Mouse (Mus musculus) inflammation-experienced regulatory T-cells, adult 16 weeks (primary cell): ENCODE results near the gene Khnyn. TPM values are rescaled to one million over a fixed set of nuclear protein-coding genes. Genes with fewer than 3 reads are reported as not detected.

Experiments used
- polyA plus RNA-seq: library from polyadenylated mRNA; unstranded; fragments of 100-300 nt; shearing (Covaris generic); gene quantifications from one replicate; pipeline ENCODE4 v1.2.1, GENCODE M21; 2017

Gene Khnyn
- polyA plus RNA-seq, result 131 TPM

DNA sequence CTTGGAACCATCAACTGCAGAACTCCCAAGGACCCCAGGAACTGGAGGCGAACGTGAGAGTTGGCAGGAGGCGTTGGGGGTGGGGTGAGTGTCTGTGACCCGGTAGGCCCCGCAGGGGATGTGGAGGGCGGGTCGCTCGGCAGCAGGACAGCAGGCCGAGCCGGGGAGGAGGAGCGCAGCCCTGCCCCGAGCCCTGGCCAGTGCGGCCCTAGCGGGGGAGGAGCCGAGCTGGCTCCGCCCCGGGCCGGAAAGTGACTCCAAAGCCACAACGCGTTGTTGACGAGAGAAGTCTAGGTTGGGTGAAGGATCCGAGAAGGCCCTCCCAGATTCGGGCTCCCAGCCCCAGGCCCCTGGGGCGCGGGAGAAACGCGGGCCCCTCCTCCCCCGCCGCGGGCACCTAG, at the start of gene Khnyn:
Khnyn (plus strand) TSS at position 235 of the 401 bp plus-strand sequence.

DNA sequence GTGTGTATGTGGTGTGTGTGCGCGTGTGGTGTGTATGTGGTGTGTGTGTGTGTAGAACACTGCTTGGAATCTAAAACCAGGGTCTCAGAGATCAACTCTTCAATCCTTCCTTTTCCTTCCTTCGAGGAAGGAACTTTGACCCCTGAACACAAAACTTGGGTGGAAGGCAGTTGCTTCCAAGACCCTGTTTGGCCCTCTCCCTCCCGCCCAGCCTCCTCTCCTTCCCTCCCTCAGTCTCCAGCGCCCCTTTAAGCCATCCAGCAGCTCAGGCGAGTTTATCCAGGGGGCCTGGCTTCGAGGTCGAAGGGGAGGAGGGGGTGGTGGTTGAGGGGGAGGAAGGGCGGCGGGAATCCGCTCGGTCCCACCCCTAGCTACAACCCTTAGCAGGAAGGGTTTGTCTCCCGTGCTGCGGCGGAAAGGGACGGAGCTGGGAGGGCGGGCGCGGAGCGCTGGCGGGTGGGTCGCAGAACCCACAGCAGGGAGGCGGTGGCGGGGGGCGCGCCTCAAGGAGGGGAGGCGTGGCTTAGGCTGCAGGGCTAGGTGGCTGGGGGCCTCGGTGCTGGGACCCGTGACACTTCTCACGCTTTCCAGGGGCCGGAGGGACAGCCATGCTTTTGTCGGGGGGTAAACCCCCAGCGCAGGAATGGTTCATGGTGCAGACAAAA, 31.0 kb upstream of the Khnyn start, which contains the start of gene Nynrin:
Nynrin (plus strand) TSS at position 390 of the 665 bp plus-strand sequence.

DNA sequence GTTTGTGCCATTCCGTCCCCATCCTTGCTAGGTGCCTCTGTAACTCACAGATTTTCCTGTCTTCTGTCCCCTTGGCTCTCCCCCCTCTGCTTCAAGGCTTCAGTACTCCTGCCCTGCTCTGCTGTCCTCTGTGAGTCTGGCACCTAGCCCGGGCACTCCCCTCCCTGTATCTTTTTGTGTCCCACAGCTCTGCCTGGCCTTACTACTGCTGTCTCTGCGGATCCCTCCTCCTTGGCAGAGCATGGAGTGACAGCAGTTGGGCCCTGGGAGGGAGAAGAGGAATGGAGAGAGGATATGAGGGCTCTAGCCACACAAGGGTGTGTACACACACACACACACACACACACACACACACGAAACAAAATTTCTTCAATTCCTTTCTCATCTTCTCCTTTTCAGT, 581 bp upstream of the Khnyn start, which contains the start of gene Cbln3:
Cbln3 (minus strand) TSS at position 227 of the 400 bp plus-strand sequence.

DNA sequence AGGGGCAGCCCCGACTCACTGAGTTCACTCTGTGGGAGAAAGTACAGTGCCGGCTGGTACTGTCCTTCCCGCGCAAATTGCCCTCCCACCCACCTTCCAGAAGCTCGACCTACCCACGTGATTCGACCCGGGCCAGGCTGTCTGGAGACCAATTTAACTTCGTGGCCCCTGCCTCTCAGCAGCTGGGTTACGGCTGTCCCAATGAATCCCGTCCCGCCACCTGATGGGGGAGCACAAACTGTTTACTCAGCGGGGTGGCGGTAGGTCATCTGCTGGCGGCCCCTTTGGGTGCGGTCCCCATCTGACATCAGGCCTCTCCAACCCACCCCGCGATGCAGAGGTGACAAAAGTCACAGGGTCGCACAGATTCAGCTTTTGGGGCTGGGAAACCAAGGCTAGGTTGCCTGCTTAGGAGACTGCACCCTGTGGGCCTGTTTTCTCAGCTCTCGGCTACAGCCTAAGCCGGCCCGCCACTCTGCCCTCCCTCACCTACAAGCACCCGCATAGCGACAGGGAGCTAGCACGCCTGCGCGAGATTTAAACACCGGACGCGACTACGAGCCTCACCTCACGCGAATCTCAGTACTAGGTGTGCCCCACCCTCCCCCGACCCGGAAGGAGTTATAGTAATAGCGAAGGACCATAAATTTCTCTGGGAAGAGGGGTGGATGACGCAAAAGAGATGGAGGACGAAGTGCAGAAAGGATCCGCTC, 15.1 kb downstream of the Khnyn start, which contains the start of gene Sdr39u1:
Sdr39u1 (minus strand) TSS at position 593 of the 713 bp plus-strand sequence.

DNA sequence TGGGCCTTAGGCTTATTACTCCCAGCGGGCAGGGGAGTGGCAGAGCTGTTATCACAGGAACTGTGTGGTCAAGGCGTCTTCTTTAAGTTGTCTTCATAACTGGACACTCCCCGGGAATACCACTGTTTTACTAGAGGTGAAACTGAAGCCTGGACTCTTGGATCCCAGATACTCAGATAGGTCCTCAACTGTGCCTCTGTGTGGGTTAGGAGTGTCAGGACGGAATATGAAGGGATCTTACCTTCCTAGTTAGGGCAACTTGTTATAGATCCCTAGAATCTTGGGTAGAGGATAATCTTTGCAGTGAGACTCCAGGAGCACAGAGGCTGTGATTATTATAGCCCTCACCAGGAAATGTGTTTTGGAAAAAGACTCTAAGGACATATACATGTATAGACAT, 59.8 kb downstream of the Khnyn start, which contains the start of gene Cma1:
Cma1 (minus strand) TSS at position 101 of the 400 bp plus-strand sequence.

Other genes starting within 250 kb of the Khnyn start
- 69.0 TPM for gene Ipo4, start 249.0 kb upstream of the Khnyn start, polyA plus RNA-seq
- gene Gm49378, start 247.1 kb upstream of the Khnyn start, polyA plus RNA-seq, result 0.34 TPM
- gene Tm9sf1, start 241.1 kb upstream of the Khnyn start, polyA plus RNA-seq, result 110 TPM
- gene Tssk4, start 234.8 kb upstream of the Khnyn start, polyA plus RNA-seq, result 2.0 TPM
- gene Mdp1, start 224.4 kb upstream of the Khnyn start, polyA plus RNA-seq, result 117 TPM
- 60.7 TPM for gene Gmpr2, start 213.0 kb upstream of the Khnyn start, polyA plus RNA-seq
- gene Nedd8, start 212.8 kb upstream of the Khnyn start, polyA plus RNA-seq, result 431 TPM
- 67.8 TPM for gene Tinf2, start 203.1 kb upstream of the Khnyn start, polyA plus RNA-seq
- 0.48 TPM for gene Tgm1, start 171.0 kb upstream of the Khnyn start, polyA plus RNA-seq
- gene Rabggta, start 162.7 kb upstream of the Khnyn start, polyA plus RNA-seq, result 76.4 TPM
- gene Dhrs1, start 139.3 kb upstream of the Khnyn start, polyA plus RNA-seq, result 55.5 TPM
- gene Nop9, start 139.3 kb upstream of the Khnyn start, polyA plus RNA-seq, result 18.5 TPM
- not detected for gene Cideb, start 126.5 kb upstream of the Khnyn start, polyA plus RNA-seq
- not detected for gene Ltb4r2, start 123.5 kb upstream of the Khnyn start, polyA plus RNA-seq
- 2.1 TPM for gene Ltb4r1, start 119.0 kb upstream of the Khnyn start, polyA plus RNA-seq
- 0.56 TPM for gene Adcy4, start 100.9 kb upstream of the Khnyn start, polyA plus RNA-seq
- 85.5 TPM for gene Ripk3, start 96.1 kb upstream of the Khnyn start, polyA plus RNA-seq
- gene Nfatc4, start 61.8 kb upstream of the Khnyn start, polyA plus RNA-seq, result not detected
- gene Nynrin, start 30.9 kb upstream of the Khnyn start, polyA plus RNA-seq, result 1.4 TPM
- 0.13 TPM for gene Cbln3, start 555 bp upstream of the Khnyn start, polyA plus RNA-seq
- 79.0 TPM for gene Sdr39u1, start 15.3 kb downstream of the Khnyn start, polyA plus RNA-seq
- gene Cma1, start 59.7 kb downstream of the Khnyn start, polyA plus RNA-seq, result not detected
- not detected for gene Cma2, start 66.0 kb downstream of the Khnyn start, polyA plus RNA-seq
- not detected for gene Mcpt1, start 133.0 kb downstream of the Khnyn start, polyA plus RNA-seq
- not detected for gene Mcpt9, start 145.5 kb downstream of the Khnyn start, polyA plus RNA-seq
- gene Mcpt2, start 157.1 kb downstream of the Khnyn start, polyA plus RNA-seq, result not detected
- gene Mcpt4, start 177.4 kb downstream of the Khnyn start, polyA plus RNA-seq, result not detected
- gene Mcpt8, start 200.3 kb downstream of the Khnyn start, polyA plus RNA-seq, result not detected
- not detected for gene Ctsg, start 217.6 kb downstream of the Khnyn start, polyA plus RNA-seq
- not detected for gene Gzme, start 235.7 kb downstream of the Khnyn start, polyA plus RNA-seq
- gene Gzmd, start 247.7 kb downstream of the Khnyn start, polyA plus RNA-seq, result not detected